Mouse (Mus musculus) urinary bladder, postnatal 4 days (tissue): ENCODE measurements around the gene Hist2h2ac.
A peak's percentile ranks its signal among the peaks of the same experiment; 100 is the strongest.
"Not testable (repeated sequence)": the region's sequence is repeated elsewhere in the genome, so short reads cannot be mapped to it uniquely, and the experiment has no call there.

Experiments
- DNase-seq, 2 experiments: peaks; one replicate each; pipeline ENCODE4 v3.0.0; 2021 to 2022; ENCODE audit warnings: low spot score in 2 of 2

The Hist2h2ac gene

GRCm38 (mm10) chr3:96230404-96230803 lies 9.7 kb upstream of the Hist2h2ac start:
- no peak for DNase-seq

DNA sequence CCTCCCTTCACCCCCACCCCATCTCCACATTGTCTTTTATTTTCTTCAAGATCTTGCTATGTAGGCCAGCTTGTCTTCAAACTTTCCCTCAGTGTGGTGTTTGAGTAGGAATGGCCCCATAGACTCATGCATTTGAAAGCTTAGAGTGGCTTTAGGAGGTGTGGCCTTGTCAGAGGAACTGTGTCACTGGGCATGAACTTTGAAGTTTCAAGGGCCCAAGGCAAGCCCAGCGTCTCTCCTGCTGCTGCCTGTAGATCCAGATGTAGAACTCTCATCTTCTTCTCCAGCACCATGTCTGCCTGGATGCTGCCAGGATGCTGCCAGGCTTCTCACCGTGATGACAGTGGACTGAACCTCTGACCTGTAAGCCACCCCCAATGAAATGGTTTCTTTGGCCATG lies 8.1 kb upstream of the Hist2h2ac start:
- no peak for DNase-seq

- DNase-seq, result no peak
Observed at GRCm38 (mm10) chr3:96226695-96227648, 6.3 kb upstream of the Hist2h2ac start.

DNA sequence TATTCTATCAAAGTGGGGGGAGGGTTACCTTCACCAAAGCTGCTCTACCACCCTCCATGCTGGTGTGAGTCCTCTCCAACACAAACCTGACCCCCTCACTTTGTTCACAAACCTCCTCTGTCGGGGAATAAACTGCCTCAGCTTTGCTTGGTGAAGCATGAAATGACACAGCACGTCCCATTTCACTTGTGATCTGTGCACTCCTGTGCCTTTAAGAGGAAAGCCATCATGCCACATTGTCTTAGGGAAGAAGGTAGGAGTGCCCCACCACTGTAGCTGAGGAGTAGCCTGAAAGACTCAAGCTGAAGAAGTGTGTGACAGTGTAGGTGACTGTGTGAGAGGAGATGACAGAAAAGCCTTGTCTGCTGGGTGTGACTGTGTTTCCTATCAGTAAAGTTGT lies 4.7 kb upstream of the Hist2h2ac start:
- no peak for DNase-seq

- no peak for DNase-seq
Observed at GRCm38 (mm10) chr3:96222774-96223173, 2.1 kb upstream of the Hist2h2ac start.

GRCm38 (mm10) chr3:96221640-96222038 lies 959 bp upstream of the Hist2h2ac start:
- DNase-seq, result no peak

DNA sequence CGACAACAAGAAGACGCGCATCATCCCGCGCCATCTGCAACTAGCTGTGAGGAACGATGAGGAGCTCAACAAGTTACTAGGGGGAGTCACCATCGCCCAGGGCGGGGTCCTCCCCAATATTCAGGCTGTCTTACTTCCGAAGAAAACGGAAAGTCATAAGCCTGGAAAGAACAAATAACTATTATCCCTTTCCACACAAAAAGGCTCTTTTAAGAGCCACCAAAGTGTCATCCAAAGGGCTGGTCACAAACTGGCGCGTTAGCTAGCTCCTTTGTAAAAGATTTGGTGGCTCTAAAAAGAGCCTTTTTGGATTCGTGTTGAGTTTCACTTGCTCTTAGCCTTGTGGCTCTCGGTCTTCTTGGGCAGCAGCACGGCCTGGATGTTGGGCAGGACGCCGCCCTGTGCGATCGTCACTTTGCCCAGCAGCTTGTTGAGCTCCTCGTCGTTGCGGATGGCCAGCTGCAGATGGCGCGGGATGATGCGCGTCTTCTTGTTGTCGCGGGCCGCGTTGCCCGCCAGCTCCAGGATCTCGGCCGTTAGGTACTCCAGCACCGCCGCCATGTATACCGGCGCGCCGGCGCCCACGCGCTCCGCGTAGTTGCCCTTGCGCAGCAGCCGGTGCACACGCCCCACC lies 432 bp downstream of the Hist2h2ac start:
- not testable (repeated sequence) for DNase-seq

GRCm38 (mm10) chr3:96219661-96220130 lies 984 bp downstream of the Hist2h2ac start, which contains the start of the genes Bola1 and Hist2h2ab:
Gene Bola1 (minus strand): TSS chr3:96219709.
Gene Hist2h2ab (plus strand): TSS chr3:96219865.
- DNase-seq, result peak; percentile 64 to 65

DNA sequence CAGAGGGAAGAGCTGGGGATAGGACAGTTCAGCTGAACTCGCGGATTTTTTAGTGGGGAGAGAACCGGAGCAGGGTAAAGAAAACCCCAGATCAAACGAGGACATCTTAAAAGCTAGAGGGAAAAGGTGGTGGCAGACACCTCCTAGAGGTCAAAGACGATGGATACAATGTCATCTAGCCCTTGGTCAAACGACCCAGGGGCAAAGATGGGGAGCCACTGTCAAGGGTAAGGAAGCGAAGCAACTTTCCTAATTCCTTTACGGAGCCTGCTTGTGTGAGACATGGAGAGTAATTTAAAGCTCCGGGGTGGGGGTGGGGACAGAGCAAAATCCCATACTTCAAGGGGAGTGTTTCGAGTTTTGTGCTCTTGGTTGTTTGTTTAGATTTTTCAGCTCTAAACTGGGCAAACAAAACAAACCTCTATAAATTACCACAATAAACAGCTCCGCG lies 1.5 kb downstream of the Hist2h2ac start:
- DNase-seq, result no peak

DNA sequence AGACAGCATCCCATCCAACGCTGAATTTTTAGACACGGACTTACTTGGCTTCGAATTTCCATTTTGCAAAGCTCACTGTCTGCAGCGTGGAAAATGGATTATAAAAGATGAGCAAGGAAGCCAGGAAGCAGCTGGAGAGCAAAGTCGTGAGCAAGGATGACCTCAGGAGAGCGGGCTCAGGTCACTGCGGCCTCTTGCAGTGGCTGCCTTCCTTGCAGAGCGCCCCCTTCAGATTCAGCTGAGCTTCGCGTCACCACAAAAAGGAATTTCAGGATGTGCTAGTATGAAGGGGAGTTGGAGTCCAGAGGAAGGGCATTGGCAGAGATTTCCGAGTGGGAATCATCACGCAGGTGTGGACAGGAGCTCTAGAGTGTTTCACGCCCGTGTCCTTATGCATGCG lies 11.4 kb downstream of the Hist2h2ac start:
- DNase-seq, result no peak

DNA sequence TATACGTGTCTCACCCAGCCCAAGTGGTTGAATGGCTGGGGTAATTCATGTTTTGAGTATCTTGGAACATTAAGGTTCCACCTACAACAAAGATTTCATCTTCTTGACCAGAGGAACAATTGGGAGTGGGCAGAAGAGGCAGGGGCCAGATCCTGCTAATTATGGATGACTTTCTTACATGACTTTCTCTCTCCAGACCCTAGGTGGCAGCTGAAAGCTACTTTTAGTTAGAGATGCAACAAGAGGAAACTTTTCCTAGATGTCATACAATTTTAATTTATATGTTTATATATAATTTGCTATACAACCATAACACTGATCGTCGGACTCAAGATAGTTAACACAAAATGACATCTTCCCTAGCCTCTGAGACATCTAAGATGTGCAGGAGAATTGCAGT lies 12.9 kb downstream of the Hist2h2ac start:
- no peak for DNase-seq

- DNase-seq, result no peak
Observed at GRCm38 (mm10) chr3:96199731-96200130, 20.9 kb downstream of the Hist2h2ac start.

DNA sequence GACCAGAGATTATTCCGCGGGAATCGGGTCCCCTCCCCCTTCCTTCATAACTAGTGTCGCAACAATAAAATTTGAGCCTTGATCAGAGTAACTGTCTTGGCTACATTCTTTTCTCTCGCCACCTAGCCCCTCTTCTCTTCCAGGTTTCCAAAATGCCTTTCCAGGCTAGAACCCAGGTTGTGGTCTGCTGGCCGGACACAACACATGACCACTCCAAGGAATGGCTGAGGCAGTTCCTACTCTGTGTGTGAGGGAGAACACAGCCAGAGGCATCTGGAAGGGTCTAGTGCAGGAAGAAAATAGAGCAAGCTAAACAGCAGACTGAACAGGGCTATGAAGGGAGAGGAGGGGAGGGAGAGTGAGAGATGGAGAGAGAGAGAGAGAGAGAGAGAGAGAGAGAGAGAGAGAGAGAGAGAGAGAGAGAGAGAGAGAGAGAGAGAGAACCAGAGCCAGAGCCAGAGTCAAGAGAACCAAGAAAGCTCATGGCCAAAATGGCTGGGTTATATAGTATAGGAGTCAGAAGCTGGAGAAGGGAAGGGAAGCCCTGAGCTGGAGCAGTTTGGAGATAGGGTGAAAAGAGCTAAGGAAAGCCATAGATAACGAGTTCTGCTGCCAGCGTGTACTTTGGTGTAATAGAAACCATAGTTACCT lies 22.0 kb downstream of the Hist2h2ac start:
- DNase-seq, result not testable (repeated sequence)

GRCm38 (mm10) chr3:96198181-96198580 lies 22.5 kb downstream of the Hist2h2ac start:
- DNase-seq, result no peak

- DNase-seq, result peak; percentile 81 to 86
Observed at GRCm38 (mm10) chr3:96197129-96197749, 23.4 kb downstream of the Hist2h2ac start.

DNA sequence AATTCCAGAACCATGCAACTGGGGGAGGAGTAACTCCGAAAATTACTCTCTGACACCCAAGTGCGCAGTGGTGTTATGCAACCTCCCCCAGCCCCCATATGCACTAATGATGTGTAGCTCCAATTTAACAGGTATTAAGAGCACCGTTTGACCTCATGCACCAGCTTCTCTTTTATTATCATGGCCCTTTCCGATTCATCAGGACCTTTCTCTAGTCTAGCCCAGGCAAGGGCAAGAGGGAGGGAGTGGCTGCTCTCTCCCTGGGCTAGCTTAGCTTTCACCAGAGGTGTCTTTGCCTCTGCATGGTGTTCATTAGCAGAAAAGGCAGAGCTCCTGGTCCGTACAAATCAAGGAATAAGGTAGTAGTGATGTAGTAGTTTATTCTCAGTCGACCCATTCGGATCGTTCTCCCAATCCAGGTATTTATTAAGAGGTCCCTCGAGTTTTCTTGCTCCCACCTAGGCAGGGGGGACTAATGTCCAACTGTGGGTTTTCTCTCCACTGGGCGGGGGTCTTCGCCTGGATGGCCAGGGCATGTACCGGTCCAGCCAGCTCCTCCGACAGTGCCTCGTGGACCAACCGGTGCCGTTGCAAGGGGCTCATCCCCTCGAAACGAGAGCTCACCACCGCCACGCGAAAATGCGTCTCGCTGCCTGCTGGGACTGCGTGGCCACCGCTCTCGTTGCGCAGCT lies 24.1 kb downstream of the Hist2h2ac start:
- no peak for DNase-seq

- DNase-seq, result no peak
Observed at GRCm38 (mm10) chr3:96195616-96196313, 24.9 kb downstream of the Hist2h2ac start.

DNA sequence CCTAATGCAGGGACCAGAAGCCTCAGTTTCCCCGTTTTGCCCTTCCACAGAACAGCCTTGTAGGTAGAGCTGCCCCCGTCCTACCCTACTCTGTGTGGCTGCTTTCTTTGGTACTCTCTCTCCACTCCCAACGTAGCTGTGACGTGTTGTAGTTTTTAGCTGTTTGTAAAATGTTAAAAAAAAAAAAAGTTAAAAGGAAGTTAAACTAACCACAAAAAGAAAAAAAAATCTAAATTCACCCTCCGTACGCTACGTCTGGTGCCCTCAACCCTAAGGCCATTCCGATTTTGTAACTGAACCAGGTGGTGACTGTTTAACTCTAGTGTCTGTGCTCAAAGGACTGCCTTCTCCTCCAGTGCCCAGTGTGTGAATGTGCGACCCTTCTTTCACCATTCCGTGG lies 25.7 kb downstream of the Hist2h2ac start:
- DNase-seq, result no peak

DNA sequence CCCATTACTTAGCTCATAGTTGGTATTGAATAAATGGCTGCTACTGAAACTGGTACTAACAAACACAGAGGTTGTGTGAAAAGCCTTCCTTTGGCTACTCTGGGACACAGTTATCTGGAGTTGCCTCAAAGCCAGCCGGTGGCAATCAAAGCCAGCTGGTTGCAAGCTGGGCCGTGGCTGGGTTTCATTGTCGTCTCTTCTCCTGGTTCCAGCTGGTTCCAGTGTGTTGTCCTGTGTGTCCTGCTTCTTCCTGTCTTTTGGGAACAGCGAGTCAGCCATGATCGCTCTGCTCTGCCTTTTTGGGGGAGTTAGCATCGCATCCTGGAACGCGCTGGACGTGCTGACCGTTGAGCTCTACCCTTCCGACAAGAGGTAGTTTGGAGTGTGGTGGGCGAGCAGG lies 27.7 kb downstream of the Hist2h2ac start:
- DNase-seq, result no peak

- no peak for DNase-seq
Observed at GRCm38 (mm10) chr3:96182382-96182776, 38.3 kb downstream of the Hist2h2ac start.
